Mouse (Mus musculus): ENCODE measurements at regions not wholly inside any gene's neighbourhood (a gene's known extent, or its start where the extent isn't known, plus 50 kb on each side); places are given as distances from the start of the nearest gene placed in this dataset.

DNA sequence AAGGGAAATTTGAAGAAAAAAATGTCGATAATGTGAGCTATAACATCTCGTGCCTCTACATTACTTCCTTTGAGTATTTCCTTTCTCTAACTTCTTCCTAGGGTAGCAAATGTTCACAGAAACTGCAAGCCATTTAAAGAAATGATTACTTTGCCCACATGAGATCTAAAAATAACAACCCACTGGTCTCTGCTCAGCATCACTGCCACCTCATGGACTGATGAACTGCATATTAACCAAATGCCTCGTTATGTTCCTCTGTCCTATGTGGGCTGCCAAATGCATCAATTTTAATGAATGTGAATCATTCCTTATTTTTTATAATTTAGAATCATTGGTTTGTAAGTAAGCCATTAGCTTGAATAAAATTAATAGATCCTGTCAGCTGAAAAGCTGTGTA is 590.0 kb upstream of the Nr3c2 start:
- DNase-seq = no peak

- DNase-seq = no peak
These were observed 570.7 kb upstream of the Nr3c2 start for GRCm38 (mm10) chr8:76328540-76328939.

DNA sequence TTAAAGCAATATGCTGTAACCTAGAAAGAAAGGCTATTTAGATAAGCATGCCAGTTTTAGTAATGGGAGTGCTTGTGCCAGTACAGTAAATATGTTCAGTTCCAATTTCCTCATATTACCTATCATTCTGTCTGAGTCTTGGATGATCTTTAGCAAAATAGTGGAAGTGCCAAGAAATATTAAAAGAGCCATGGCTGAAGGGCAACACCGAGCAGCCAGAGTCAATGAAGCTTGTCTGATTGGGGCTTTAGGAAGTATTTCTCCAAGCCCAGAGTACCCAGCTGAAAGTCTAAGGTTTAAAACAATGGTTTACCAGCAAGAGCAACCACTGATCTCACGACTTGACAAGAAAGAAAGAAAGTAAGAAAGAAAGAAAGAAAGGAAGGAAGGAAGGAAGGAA is 556.2 kb upstream of the Nr3c2 start:
- DNase-seq = no peak

DNA sequence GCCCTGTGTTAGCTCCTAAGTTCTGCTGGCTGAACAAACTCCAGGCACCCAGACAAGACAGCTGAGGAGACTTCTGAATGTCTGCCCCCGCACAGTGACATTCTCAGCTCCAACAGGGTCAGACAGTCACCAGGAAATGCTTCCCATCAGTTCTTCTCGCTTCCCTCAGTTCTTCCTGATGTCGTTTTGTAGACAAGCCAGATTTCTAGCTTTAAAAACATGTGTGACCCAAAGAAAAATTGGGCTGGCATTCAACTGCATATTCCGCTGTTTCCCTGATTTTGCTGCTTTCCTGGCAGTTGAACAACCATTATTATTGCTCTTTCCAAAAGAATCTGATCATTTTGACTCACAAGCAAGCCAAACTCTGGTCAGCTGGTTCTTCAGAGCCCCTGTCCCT is 553.1 kb upstream of the Nr3c2 start:
- no peak for DNase-seq

GRCm38 (mm10) chr8:76346832-76347231 is 552.4 kb upstream of the Nr3c2 start:
- DNase-seq = peak; percentile 16 to 29

- DNase-seq = no peak
These were observed 524.9 kb upstream of the Nr3c2 start for GRCm38 (mm10) chr8:76374314-76374713.

- DNase-seq = no peak
These were observed 521.5 kb upstream of the Nr3c2 start for GRCm38 (mm10) chr8:76377711-76378110.

DNA sequence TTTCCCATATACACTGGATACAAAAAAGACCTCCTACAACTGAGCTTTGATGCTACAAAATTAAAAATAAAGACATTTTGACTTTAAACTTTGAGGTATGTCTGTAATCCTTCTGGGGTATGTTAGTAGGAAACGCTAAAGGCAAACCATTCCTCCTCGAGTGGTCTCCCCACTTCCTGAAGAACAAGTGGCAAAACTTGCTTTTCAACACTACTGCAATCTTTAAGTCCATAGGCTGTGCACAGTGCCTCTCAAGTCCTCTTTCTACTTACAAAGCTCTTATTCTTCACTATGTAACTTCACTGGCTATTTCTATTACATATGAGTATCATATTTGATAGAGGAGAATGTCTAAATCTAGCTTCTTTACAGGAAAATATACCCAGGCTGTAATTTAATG is 517.6 kb upstream of the Nr3c2 start:
- DNase-seq = no peak

GRCm38 (mm10) chr8:76383583-76384281 is 515.5 kb upstream of the Nr3c2 start:
- no peak for DNase-seq

GRCm38 (mm10) chr8:76384282-76384637 is 515.0 kb upstream of the Nr3c2 start:
- peak; percentile 15 to 36 for DNase-seq

GRCm38 (mm10) chr8:76392004-76392403 is 507.2 kb upstream of the Nr3c2 start:
- DNase-seq = no peak

DNA sequence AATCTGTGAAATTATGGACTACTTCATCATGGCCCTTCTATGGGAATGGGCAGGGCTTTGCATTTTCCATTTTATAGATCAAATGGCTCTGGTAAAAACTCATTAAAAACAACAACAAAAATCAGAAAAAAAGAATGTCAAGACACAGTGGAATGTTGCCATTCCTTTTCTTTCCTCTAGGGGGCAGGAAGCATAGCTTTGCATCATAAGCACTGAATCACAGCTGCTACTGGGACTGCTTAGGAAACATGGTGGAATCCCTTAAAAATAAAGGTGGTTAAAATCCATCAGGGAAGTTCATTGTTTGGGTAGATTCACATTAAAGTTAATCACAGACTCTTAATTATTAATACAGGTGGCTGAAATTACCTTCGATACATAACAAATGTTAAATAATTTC is 476.8 kb upstream of the Nr3c2 start:
- DNase-seq = no peak

- no peak for DNase-seq
These were observed 476.2 kb upstream of the Nr3c2 start for GRCm38 (mm10) chr8:76422861-76423532.

DNA sequence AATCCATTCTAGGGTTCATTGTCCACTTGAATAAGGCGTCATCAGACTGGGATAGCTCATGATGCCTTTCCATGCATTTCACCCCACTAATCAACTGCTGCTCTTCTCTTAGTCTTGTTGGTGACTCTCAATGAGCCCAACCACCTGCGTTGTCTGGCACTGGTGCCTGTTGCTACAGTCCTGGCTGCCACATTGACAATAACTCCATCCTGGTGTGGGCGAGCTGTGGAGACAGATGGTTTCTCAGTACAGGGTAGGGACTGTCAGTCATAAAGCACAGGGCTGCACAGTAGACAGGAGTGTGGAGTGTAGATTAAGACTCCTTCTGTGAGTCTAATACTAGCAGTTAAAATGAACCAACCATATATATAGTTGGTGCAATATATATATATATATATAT is 469.4 kb upstream of the Nr3c2 start:
- DNase-seq = no peak

GRCm38 (mm10) chr8:76432813-76433212 is 466.4 kb upstream of the Nr3c2 start:
- no peak for DNase-seq

- no peak for DNase-seq
These were observed 461.3 kb upstream of the Nr3c2 start for GRCm38 (mm10) chr8:76437951-76438350.

DNA sequence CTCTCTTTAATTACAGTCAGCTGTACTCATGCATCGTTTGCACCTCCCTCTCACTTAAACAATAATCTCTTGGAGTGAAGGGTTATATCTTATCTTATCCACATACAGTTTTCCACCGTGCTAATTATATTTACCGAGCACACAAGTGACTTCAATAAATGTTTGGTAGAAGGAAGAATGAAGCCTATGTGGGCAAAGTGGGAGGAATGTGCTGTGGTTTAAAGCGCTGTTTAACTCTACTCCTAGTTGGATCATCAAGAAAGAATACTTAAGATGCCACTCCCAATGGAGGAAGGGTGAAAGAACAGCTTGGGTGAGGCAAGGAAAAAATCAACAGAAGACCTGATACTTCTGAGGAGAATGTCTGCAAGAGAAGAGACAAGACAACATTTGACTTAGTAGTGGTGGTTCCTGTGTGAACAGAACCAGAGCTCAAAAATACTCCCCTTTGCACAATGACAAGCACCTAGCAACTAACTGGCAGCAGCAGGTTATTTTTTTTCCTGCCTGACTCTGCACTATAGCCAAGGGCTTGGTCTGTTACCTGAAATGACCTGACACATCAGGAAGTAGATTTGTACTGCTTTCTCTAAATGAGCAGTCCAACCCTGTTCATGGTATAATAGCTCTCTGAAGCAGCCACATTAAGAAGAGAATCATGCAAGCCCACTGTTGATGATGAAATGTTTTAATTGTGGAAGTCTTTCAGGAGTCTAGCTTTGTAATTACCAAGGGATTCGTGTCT is 424.6 kb upstream of the Nr3c2 start:
- DNase-seq = no peak

DNA sequence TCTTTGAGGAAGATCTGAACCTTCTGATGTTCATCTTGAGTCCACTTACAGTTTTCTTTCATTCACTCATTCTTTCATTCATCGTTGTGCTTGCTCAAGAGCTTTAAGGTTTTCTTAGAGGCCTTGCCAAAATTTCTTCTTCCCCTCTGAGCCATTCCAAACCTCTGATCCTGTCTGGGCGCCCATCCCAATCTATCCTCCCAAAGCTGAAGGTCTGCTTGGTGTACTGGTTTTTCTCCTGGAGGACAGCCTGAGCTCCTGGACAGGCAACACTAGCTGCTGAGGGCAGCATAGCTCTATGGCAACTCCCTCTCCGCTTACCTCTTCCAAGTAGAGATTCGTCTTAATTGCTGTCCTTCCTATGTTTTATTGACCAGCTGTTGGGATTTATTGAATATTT is 420.3 kb upstream of the Nr3c2 start:
- peak in 1 of 2 experiments; percentile 1 for DNase-seq

DNA sequence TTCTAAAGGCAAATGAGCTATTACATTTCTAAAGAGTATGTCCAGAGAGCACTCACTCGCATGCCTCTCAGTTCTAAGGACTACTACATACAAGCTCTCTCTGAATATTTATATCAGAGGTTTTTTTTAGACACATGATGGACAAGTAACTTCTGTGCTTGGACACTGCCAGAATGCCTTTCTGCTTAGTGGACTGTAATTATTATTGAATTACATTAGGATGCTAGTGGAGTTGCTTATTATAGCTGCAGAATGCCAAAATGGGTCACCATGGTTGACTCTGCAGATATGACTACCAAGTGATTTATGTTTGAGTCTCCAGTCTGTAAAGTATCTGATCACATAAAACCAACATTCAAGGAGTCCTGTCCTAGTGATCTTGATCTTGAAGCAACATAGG is 395.6 kb upstream of the Nr3c2 start:
- DNase-seq = no peak

DNA sequence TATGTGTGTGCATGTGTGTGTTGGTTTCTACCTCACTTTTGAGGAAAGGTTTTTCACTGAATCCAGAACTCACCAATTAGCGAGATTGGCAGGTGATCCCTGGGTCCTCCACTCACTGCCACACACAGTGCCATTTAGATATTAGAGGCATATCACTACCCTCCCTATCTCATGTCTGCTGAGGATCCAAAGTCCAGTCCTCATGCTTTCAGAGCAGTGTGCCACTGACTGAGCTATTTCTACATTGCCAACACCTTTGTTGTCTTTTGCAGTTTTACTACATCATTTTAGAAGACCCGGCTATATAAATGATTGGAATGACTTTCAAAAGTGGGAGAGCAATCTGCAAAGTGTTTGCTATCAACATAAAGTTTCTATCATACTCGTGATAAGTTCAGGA is 392.0 kb upstream of the Nr3c2 start:
- DNase-seq = no peak

GRCm38 (mm10) chr8:76509201-76509600 is 390.0 kb upstream of the Nr3c2 start:
- DNase-seq = no peak

GRCm38 (mm10) chr8:76514132-76514531 is 385.1 kb upstream of the Nr3c2 start:
- DNase-seq = no peak

DNA sequence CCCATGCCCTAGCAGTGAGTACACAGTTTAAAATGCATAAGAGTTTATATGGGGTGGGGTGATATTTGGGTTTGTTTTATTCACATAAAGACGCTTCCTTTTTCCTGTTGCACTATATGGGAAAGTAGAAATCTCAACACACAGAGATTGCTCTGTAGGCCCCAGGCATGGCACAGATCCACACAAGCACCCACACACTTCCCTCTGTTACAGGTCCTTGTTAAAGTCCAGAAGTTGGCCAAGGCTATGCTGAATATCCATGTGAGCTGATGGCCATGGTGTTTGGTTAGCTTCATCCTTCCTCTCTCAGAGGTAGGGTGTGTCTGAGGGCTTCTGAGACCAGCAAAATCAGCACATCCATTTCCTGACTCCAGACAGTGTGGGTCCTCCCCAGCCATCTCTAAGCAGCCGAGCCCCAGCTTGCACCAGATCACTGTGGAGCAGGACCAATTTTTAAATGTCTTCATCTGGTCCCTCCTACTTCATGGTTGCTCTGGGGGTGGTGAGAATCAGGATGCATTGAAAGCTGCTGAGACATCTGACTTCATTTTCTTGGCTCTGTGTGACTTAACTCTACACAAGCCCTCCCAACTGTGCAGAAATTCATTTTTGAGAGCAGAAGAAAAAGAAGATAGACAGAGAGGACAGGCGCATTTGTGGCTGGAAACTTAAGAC is 360.3 kb upstream of the Nr3c2 start:
- DNase-seq = no peak

- DNase-seq = no peak
These were observed 359.6 kb upstream of the Nr3c2 start for GRCm38 (mm10) chr8:76539638-76540037.
